Mouse (Mus musculus): ENCODE results near the gene Islr2.
A peak's percentile ranks its signal among the peaks of the same experiment; 100 is the strongest.

The Islr2 gene

GRCm38 (mm10) chr9:58220218-58220903 is 16.2 kb upstream of the Islr2 start:
- peak in 1 of 2 experiments; percentile 70 for DNase-seq (ENCODE audit: low spot score in 2 of 2)

- DNase-seq (ENCODE audit: low spot score in 2 of 2) = no peak
These were observed 14.4 kb upstream of the Islr2 start for GRCm38 (mm10) chr9:58218539-58218938.

- DNase-seq (ENCODE audit: low spot score in 2 of 2) = peak in 1 of 2 experiments; percentile 71
These were observed 12.3 kb upstream of the Islr2 start for GRCm38 (mm10) chr9:58216402-58216801.

GRCm38 (mm10) chr9:58214519-58215180 is 10.5 kb upstream of the Islr2 start:
- DNase-seq (ENCODE audit: low spot score in 2 of 2) = no peak

GRCm38 (mm10) chr9:58213865-58214264 is 9.7 kb upstream of the Islr2 start:
- peak in 1 of 2 experiments; percentile 71 for DNase-seq (ENCODE audit: low spot score in 2 of 2)

GRCm38 (mm10) chr9:58213377-58213776 is 9.3 kb upstream of the Islr2 start:
- DNase-seq (ENCODE audit: low spot score in 2 of 2) = peak in 1 of 2 experiments; percentile 56

GRCm38 (mm10) chr9:58210304-58210627 is 6.1 kb upstream of the Islr2 start:
- DNase-seq (ENCODE audit: low spot score in 2 of 2) = no peak

- no peak for DNase-seq (ENCODE audit: low spot score in 2 of 2)
These were observed 5.6 kb upstream of the Islr2 start for GRCm38 (mm10) chr9:58209462-58210303.

- no peak for DNase-seq (ENCODE audit: low spot score in 2 of 2)
These were observed 1.9 kb upstream of the Islr2 start for GRCm38 (mm10) chr9:58206013-58206412.

GRCm38 (mm10) chr9:58204448-58205000 is 405 bp upstream of the Islr2 start:
- DNase-seq (ENCODE audit: low spot score in 2 of 2) = peak; percentile 95 to 96

GRCm38 (mm10) chr9:58202676-58203453 is 1.3 kb downstream of the Islr2 start:
- peak in 1 of 2 experiments; percentile 15 for DNase-seq (ENCODE audit: low spot score in 2 of 2)

GRCm38 (mm10) chr9:58201861-58202549 is 2.1 kb downstream of the Islr2 start:
- peak in 1 of 2 experiments; percentile 14 for DNase-seq (ENCODE audit: low spot score in 2 of 2)

- peak in 1 of 2 experiments; percentile 12 for DNase-seq (ENCODE audit: low spot score in 2 of 2)
These were observed 2.9 kb downstream of the Islr2 start for GRCm38 (mm10) chr9:58201091-58201842.

- DNase-seq (ENCODE audit: low spot score in 2 of 2) = peak in 1 of 2 experiments; percentile 11
These were observed 3.6 kb downstream of the Islr2 start for GRCm38 (mm10) chr9:58200270-58201090.

- no peak for DNase-seq (ENCODE audit: low spot score in 2 of 2)
These were observed 4.5 kb downstream of the Islr2 start for GRCm38 (mm10) chr9:58199381-58200269.

GRCm38 (mm10) chr9:58198801-58199371 is 5.2 kb downstream of the Islr2 start:
- peak in 1 of 2 experiments; percentile 57 for DNase-seq (ENCODE audit: low spot score in 2 of 2)
